Mouse (Mus musculus) c-Kit-negative CD71-positive TER-119-positive erythroid progenitor cells, embryonic 14.5 days (primary cell): Measurements from ENCODE around the gene Gp1ba.

ENCODE experiments used
- DNase-seq: peaks from one replicate; pipeline ENCODE4 v3.0.0-alpha.2; 2013; ENCODE audit warnings: low read depth, low spot score

Gene Gp1ba

DNA sequence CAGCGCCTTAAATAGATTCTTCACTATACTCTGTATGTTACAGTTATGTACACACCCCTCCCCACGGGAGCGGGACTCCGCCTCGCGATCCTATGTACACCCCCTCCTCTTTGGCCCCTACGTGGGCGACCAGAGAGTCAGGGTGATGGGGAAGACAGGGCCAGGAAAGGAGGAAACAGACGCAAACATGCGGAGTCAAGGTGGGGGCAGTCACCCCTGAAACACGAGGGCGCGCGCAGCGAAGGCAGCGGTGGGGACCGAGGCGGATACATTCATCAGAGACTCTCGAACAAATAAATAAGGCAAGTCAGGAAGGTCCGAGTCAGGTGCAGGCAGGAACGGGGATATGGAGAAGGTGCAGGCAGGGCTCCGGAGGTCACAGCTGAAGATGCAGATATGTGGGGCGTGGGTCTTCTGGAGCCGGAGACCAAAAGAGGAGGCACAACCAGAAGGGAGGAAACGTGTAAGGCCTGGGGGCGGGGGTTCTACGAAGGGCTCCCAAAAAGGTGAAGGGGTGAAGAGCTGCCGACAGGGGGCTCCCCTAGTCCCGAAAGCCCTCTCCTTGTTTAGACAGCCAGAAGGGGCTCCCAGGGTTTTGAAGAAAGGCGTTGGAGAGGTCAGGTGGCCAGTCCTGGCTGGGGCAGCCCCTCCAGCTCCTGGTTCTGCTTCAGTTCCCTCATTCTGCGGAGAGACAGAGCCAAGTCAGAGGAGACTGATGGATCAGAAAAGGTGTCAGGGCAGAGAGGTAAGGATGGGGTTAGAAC, 30.8 kb downstream of the Gp1ba start:
- peak; percentile 43 for DNase-seq

DNA sequence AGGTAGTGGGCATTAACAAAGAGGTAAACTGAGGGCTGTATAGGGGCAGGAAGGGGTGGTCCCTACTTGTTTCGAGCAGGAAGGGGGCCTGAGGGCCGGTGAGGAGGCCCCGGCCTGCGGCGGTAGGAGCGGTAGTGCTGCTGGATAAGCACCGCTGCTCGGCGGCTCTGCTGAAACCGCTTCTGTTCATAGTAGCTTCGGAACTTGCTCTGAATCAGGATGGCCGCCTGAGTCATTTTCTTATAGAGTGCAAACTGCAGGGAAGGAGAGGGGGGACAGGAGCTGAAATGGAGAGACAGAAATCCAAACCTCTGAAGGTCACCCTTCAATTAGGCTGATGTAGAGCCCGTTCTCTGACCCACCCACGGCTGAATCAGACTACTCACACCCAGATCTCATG, 31.6 kb downstream of the Gp1ba start:
- DNase-seq, result no peak

DNA sequence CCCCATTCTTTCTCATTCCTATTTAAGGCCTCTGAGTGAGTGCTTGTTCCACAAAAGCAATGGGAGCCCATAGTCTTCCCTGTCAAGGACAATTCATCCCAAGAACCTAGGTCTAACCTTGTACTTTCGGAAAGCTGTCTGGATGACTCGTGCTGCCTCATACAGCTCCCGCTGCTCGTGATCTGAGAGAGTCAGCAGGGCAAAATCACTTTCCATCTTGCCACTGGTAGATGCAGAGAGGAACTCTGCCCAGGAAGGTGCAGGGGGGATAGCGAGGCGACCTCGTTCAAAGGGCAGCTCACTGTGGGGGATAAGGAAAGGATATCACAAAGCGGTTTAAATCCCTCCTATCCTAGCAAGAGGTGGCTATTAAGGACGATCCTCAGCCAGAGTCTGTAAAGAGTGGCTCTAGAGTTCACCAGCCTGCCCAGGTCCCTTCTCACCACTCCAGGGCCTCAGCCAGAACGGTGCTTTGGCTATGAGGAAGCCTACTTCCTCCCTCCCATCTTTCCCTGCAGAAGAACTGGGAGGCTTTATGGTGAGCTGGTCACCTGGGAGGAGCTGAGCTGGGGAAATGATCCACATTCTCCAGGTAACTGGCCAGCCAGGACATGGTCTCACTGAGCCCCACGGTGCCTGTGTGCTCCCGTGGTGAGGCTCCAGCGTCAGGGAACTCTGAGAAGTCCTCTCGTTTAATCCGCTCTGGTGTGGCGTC, 32.6 kb downstream of the Gp1ba start:
- DNase-seq, result no peak

DNA sequence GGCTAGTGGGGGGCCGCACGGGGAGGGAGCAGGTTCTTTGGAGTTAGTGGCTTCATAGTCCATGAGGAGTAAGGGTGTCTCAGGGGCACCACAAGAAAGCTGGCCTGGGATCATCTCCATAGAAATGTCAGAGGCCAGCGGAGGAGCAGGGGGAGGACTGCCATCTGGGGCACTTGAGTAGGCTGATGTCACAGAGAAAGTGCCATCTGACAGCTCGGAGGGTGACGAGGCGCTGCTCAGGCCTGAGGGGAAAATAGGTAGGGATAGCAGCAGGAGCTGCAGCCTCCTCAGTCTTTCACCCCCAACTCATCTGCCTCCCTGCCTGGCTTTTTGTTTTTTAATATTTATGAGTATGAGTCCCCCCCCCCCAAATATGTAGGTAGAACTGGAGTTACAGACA, 35.1 kb downstream of the Gp1ba start:
- no peak for DNase-seq

DNA sequence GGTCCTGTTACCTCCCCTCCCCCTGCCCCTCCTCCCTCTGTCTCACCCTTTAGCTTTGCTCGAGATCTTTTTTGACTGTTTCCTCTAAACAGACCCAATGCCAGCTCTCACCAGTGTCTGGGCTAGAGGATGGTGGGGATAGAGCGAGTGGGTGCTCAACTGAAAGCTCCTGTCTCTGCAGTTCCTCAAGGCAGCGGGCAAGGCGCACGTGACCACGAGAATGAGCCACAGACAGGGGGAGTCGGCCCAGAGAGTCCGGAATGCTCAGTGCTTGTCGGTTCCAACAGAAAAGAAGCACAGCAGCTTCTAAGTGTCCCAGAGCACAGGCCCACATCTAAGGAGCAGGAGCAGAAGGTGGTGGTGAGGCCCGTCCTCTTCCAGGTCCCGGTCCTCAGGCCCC, 35.6 kb downstream of the Gp1ba start:
- no peak for DNase-seq

DNA sequence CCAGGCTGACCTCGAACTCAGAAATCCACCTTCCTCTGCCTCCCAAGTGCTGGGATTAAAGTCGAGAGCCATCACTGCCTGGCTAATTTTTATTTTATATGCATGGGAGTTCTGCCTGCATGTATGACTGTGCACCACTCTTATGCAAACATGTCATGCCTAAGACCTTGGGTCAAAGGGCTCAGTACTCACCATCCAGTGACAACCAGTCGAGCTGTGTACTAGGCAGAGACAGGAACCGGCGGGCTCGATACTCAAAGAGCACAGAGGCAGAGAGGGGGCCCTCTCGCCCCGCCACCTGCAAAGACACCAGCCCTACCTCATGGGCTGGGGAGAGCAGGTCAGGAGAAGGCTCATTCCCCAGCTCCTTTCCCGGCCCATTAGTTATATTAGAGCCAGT, 39.2 kb downstream of the Gp1ba start:
- DNase-seq, result no peak

DNA sequence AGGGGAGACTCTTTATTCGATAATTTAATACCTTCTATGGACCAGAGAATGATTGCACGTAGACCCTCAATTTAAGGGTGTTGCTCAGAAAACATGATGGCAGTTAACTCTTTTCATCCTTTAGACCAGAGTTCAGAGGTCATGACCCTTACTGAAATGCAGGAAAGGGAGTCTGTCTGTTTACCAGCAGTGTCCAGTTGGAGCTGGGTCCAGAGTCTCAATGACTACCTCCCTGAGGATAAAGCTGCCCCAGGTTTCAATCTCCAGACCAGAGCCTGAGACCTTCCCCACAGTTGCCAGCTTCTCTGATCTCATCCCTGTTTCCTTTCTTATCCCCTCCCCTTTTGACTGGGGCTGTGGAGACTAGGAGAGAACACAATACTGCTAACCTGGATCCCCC, 39.7 kb downstream of the Gp1ba start:
- DNase-seq, result no peak

DNA sequence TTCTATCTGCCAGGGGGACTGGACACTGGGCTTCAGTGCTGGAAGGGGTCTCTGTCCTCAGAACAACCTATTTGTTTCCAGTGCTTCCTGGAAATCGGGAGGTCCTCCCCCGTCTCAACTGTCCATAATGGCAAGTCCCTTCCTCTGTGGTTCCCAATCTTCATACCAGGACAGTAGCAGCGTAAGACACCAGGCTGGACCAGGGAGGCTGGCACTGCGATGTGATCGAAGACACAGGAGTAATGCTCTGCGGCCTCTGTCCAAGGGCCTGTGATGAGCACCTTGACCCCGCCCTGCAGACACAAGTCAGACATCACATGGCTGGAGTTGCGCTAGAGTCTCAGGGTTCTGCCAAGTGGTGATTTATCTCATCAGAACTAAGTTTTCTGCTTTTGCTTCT, 40.4 kb downstream of the Gp1ba start:
- DNase-seq, result no peak

DNA sequence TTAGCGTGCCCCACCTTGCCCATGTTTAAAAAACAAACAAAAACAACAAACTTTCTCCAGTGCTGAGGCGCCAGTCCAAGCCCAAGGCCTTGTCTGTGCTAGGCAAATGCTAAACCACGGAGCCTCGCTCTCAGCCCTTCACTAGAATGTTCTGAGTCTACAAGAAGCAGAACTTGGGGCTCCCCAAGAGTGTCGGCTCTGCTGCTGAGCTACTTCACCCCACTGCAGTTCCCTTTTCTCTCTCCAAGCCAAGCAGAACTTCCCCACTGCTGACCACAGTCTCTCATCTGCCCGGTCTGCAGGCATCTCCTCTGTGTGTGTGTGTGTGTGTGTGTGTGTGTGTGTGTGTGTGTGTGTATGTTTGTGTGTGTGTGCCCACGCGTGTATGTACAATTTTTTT, 41.0 kb downstream of the Gp1ba start:
- DNase-seq, result no peak

DNA sequence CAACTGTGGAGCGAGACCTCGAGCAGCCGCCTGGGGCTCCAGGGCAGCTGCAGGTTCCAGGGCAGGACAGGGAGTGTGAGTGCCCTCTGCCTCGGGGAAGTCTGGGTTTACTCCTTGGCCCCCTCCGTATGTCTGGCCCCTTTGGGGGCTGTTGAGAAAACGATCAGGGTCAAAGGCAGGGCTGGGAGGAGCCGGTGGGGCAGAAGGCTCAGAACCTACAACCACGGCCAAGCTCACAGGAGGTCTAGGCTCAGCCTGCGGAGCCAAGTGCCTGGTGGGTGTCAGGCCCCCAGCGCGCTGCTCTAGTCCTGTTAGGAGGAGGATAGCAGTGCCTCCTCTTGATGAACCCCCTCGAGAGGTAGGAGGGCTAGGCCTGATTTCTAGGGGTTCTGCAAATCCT, 42.2 kb downstream of the Gp1ba start:
- no peak for DNase-seq

DNA sequence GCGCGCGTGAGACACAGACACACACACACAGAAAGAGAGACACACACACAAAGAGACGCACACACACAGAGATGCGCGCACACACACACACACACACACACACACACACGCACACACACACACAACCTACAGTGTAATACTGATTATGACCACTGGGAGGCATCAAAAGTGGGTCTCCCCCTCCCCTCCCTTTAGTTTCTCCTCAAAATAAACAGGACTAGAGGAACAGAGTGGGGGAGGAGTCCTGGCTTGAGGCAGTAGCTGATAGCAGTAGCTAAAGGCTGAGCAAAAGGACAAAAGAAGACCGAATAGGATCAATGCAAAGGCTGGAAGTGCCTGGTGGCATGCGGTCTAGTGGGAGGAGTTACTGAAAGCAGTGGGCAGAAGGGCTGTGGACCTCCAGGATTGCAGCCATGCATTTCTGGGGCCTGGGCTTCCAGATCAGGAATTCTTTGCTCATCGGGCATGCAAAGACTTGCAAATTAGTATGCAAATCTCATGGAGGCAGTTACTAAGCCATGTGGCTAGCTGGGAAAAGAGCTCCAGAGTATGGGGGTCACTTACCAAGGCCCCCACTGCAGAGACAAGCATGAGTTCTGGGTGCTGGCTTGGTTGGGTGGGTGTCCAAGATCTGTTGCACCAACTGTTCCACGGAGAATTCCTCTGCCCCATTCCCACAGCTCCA, 43.1 kb downstream of the Gp1ba start:
- no peak for DNase-seq

DNA sequence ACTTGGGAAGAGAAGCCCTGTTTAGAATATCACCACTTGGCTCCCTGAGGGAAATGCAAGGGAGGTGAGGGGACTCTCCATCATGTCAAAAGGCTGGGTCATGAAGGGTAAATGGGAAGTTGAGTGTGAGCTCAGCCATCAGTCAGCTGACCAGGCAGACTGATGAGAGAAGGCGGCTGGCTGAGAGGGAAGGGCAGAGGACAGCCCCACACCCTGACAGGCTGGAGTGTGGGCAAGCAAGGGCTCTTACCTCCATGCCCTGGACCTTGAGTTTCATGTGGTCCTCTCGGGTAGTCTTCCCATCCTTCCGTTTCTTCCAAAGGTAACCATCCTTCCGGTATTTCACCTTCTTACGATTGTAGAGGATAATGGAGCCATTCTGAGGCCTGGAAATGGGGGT, 44.7 kb downstream of the Gp1ba start:
- no peak for DNase-seq

DNA sequence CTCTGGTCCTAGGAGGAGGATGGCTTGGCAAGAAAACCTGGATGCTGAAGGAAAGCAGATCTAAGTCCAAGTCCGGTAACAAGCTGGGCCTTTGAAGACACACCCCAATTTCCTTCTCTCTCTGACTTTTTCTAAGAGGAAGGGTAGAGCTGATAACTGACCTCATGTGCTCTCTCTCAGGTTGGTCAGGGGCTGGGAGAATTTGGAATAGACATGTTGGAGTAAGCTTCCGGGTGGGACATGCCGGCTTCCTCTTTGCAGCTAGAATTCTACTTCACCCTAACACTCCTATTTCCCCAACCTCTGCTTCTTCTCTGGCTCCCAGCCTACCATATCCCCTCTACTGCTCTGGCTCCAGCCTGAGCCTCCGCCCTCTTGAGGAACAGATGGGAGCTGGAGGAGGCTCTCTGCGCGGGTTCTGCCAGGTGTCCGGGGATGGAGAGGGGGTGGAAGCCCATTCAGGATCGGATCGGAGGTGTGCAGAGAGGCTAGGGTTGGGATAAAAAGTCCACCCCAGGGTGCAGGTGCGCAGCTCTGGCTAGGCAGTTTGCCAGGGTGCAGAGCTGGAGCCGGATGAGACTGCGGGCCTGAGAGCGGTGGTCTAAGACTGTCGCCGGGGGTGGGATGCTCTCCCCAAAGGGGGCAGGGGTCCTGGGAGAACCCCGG, 48.1 kb downstream of the Gp1ba start:
- no peak for DNase-seq

DNA sequence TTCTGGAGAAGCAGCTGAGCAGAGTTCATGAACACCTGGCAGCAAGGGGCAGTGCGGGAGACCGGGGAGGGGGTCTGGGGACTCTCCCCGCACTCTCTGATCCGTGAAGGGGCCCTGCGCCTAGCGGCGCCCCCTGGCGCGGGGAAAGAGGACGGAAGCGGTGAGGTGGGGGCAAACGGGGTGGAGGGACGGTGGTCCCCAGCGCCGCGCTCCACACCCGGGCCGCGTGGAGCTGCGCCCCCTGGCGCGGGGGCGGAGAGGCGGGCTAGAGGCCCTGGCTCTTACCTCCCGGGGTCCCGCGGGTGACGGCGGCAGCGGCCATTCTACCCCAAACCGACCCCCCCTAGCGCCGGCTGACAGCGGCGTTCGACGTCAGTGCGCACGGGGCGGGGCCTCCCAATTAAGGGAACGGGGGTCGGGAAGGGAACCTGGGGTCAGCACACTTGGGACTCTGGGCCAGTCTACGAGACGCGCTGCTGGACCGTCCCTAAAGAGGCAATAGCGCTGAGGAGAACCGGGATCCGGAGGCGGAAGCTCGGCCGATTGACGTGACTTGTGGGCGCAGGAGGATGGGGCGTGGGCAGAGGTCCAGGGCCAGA, 48.8 kb downstream of the Gp1ba start, which contains the start of gene Camta2:
Camta2 (minus strand) TSS at position 505 of the 599 bp plus-strand sequence.
- no peak for DNase-seq

DNA sequence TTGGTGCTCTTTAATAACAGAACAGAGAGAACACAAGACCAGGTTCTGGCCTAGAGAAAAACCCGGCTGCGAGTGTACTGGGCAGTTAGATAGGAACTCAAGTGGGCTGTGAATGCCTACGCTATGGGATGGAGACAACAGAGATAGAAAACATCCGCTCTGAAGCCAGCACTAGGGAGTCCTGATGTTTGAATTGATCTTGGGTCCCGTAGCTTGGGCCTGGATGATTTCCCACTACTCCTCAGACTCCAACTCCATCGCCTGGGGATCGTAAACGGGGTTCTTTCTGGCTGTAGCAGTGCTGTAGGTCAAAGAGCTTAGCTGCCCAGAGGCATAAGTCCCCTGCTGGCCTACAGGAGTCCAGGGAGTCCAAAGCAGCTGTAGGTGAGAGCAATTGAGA, 49.5 kb downstream of the Gp1ba start:
- no peak for DNase-seq

DNA sequence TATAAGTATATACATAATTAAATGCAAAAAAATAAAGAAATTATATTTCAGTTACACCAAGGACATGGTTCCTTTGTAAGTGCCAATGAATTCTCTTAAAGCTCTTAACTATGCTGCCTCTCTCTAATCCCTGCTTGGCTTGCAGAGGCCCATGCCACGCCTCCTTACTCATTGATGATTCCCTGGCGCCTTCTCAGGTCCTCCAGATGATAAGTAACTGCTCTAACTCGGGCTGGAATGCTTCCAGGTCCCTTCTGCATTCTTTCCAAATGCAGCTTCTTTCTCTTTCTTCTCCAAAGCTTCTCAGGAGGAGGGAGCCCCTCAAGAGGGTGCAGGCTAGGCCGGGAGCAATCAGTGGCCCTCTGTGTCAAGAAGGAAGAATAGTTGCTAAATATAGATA, 50.7 kb downstream of the Gp1ba start:
- no peak for DNase-seq
